Mouse (Mus musculus): ENCODE measurements around the gene N4bp2. TPM values are rescaled to one million over a fixed set of nuclear protein-coding genes. Genes with fewer than 3 reads are reported as not detected.

N4bp2 gene
- total and polyA plus RNA-seq, 3 experiments = 13.1 to 16.4 (median 15.1) TPM

- Histone ChIP-seq H3K36me3 (replicated peaks in 1 of 2; ENCODE audit: control insufficient read depth in 1 of 2, insufficient read depth in 1 of 2, low read length in 1 of 2) (peaks cover 28 to 60% of the 10 kb centered on the region in 2 experiments), H3K9me3 (replicated peaks; ENCODE audit: low read length) (no peaks in the 10 kb centered on the region), H3K27ac (ENCODE audit: insufficient read depth, low read depth) (no peak overlapping the region), H3K79me2 (replicated peaks; ENCODE audit: control insufficient read depth, extremely low read depth, insufficient read depth, poor library complexity, severe bottlenecking) (no peaks in the 10 kb centered on the region), H3K4me2 (ENCODE audit: insufficient read depth, low read depth, poor library complexity, severe bottlenecking) (no peak overlapping the region), H3K4me3 (replicated peaks in 1 of 3; ENCODE audit: low read depth in 2 of 3, low read length in 2 of 3, poor library complexity in 1 of 3) (no peak overlapping the region), H3K27me3 (replicated peaks) (no peaks in the 10 kb centered on the region), H3K9ac (ENCODE audit: insufficient read depth, low read depth) (no peak overlapping the region), H3K4me1 (ENCODE audit: control insufficient read depth in 1 of 2, insufficient read depth in 2 of 2) (peaks cover 0 to 11% of the 10 kb centered on the region in 2 experiments; a peak in 2 of 4 replicates)
- DNase-seq (ENCODE audit: extremely low read depth) = no peak
- TF ChIP-seq RAD21 (IDR thresholded peaks at IDR 0.05; ENCODE audit: low read depth, low read length) = no peak
- no peak for TF ChIP-seq MAFK (IDR thresholded peaks at IDR 0.05; ENCODE audit: insufficient replicate concordance, low read length)
- TF ChIP-seq RCOR1 (conservative IDR thresholded peaks at IDR 0.05; ENCODE audit: low read depth, low read length) = no peak
- no peak for TF ChIP-seq POLR2A (IDR thresholded peaks at IDR 0.05; ENCODE audit: low read depth, low read length)
- TF ChIP-seq CHD1 (IDR thresholded peaks at IDR 0.05; ENCODE audit: low read depth, low read length) = no peak
- TF ChIP-seq MXI1 (IDR thresholded peaks at IDR 0.05; ENCODE audit: low read depth, low read length) = no peak
- TF ChIP-seq POLR2AphosphoS2 (IDR thresholded peaks at IDR 0.05; ENCODE audit: low read depth, low read length) = no peak
- no peak for TF ChIP-seq KAT2A (IDR thresholded peaks at IDR 0.05; ENCODE audit: insufficient replicate concordance, low read length)
- TF ChIP-seq NELFE (IDR thresholded peaks at IDR 0.05; ENCODE audit: low read depth, low read length) = no peak
- TF ChIP-seq UBTF (IDR thresholded peaks at IDR 0.05; ENCODE audit: low read depth, low read length) = no peak
- TF ChIP-seq ZMIZ1 (IDR thresholded peaks at IDR 0.05; ENCODE audit: low read depth, low read length) = no peak
- no peak for TF ChIP-seq GABPA (IDR thresholded peaks at IDR 0.05; ENCODE audit: insufficient replicate concordance, low read depth, low read length)
- no peak for TF ChIP-seq IRF4 (IDR thresholded peaks at IDR 0.05; ENCODE audit: low read depth, low read length)
- no peak for TF ChIP-seq TCF12 (IDR thresholded peaks at IDR 0.05; ENCODE audit: low read depth, low read length)
- TF ChIP-seq MAZ (IDR thresholded peaks at IDR 0.05; ENCODE audit: low read depth, low read length) = no peak
- dilution Hi-C loops (cut with MboI; ENCODE audit: extremely low pct_ligation_motif_present, extremely low pct_unique_long_range_greater_than_20kb, low sequenced_read_pairs) = no loop called here
- in situ Hi-C loops (cut with MboI; ENCODE audit: low pct_ligation_motif_present, low pct_unique_long_range_greater_than_20kb, low sequenced_read_pairs) = no loop called here
These were observed 27.4 kb downstream of the N4bp2 start for GRCm38 (mm10) chr5:65790604-65791225.

GRCm38 (mm10) chr5:65794202-65794601 is 30.9 kb downstream of the N4bp2 start:
- H3K79me2 ChIP-seq (replicated peaks; ENCODE audit: control insufficient read depth, extremely low read depth, insufficient read depth, poor library complexity, severe bottlenecking) = no peaks in the 10 kb centered on the region
- no peak for DNase-seq (ENCODE audit: extremely low read depth)
- dilution Hi-C loops (cut with MboI; ENCODE audit: extremely low pct_ligation_motif_present, extremely low pct_unique_long_range_greater_than_20kb, low sequenced_read_pairs) (no loop called here), in situ Hi-C loops (cut with MboI; ENCODE audit: low pct_ligation_motif_present, low pct_unique_long_range_greater_than_20kb, low sequenced_read_pairs) (no loop called here)
- TF ChIP-seq NELFE (IDR thresholded peaks at IDR 0.05; ENCODE audit: low read depth, low read length) (no peak), KAT2A (IDR thresholded peaks at IDR 0.05; ENCODE audit: insufficient replicate concordance, low read length) (no peak), GABPA (IDR thresholded peaks at IDR 0.05; ENCODE audit: insufficient replicate concordance, low read depth, low read length) (no peak)
- no peak overlapping the region for H3K9ac ChIP-seq (ENCODE audit: insufficient read depth, low read depth)
- H3K4me1 ChIP-seq (ENCODE audit: control insufficient read depth in 1 of 2, insufficient read depth in 2 of 2) = peaks cover 0 to 3% of the 10 kb centered on the region in 2 experiments; a peak in 1 of 4 replicates
- H3K27me3 ChIP-seq (replicated peaks) = no peaks in the 10 kb centered on the region
- H3K27ac ChIP-seq (ENCODE audit: insufficient read depth, low read depth) = no peak overlapping the region
- H3K4me3 ChIP-seq (replicated peaks in 1 of 3; ENCODE audit: low read depth in 2 of 3, low read length in 2 of 3, poor library complexity in 1 of 3) = no peak overlapping the region
- no peaks in the 10 kb centered on the region for H3K9me3 ChIP-seq (replicated peaks; ENCODE audit: low read length)
- peaks cover 31 to 62% of the 10 kb centered on the region in 2 experiments for H3K36me3 ChIP-seq (replicated peaks in 1 of 2; ENCODE audit: control insufficient read depth in 1 of 2, insufficient read depth in 1 of 2, low read length in 1 of 2)
- H3K4me2 ChIP-seq (ENCODE audit: insufficient read depth, low read depth, poor library complexity, severe bottlenecking) = no peak overlapping the region

Measured in CH12.LX (cell line).